Mouse (Mus musculus) embryonic fibroblast, embryonic 13.5 days (primary cell): ENCODE measurements around the gene Gucy2d.

ENCODE experiments used
- CTCF ChIP-seq: IDR thresholded peaks from 2 replicates; pipeline ENCODE4 v1.5.1; 2011; ENCODE audit warnings: mild to moderate bottlenecking, control low read depth, low read length, moderate library complexity, borderline replicate concordance; ENCODE audit not compliant: insufficient read depth
- POLR2A ChIP-seq: IDR thresholded peaks from 2 replicates; pipeline ENCODE4 v1.6.1; 2011; ENCODE audit warnings: low read depth, mild to moderate bottlenecking, control low read depth, low read length, moderate library complexity

GRCm38 (mm10) chr7:98493901-98494480, 53.8 kb downstream of the Gucy2d start:
- TF ChIP-seq CTCF (no peak), POLR2A (no peak)
